Mouse (Mus musculus) erythroblast, embryonic 14.5 days (primary cell): ENCODE measurements around the gene Tnfaip1.

Experiments used
- GATA1 ChIP-seq: IDR thresholded peaks from 2 replicates; pipeline ENCODE4 v1.6.1; 2012; ENCODE audit warnings: low read length, inconsistent platforms, mixed read lengths
- TAL1 ChIP-seq: IDR thresholded peaks from 3 replicates; pipeline ENCODE4 v1.6.1; 2012; ENCODE audit warnings: low read length, inconsistent platforms, mixed read lengths

GRCm38 (mm10) chr11:78582848-78583247, 46.7 kb upstream of the Tnfaip1 start:
- TF ChIP-seq TAL1 (no peak), GATA1 (no peak)
